Mouse (Mus musculus): ENCODE results near the gene Lzic. TPM values are rescaled to one million over a fixed set of nuclear protein-coding genes. Genes with fewer than 3 reads are reported as not detected.
A peak's percentile ranks its signal among the peaks of the same experiment; 100 is the strongest.

Lzic gene
- polyA plus RNA-seq, 1 experiment from 2014 or later: 51.1 TPM

- Histone ChIP-seq H3K9ac (no peak overlapping the region), H3K27ac (ENCODE audit: low read depth) (no peak overlapping the region)
- ATAC-seq (ENCODE audit: insufficient read depth): no peak
Observed at GRCm38 (mm10) chr4:149525811-149526210, 40.8 kb downstream of the Lzic start.

GRCm38 (mm10) chr4:149526330-149526729 lies 41.3 kb downstream of the Lzic start:
- Histone ChIP-seq H3K4me2 (no peak overlapping the region), H3K36me3 (ENCODE audit: insufficient read depth) (no peaks in the 10 kb centered on the region), H3K9ac (no peak overlapping the region), H3K4me1 (ENCODE audit: insufficient read depth) (peaks cover 3% of the 10 kb centered on the region; the same call in 1 of the 2 replicates), H3K9me3 (ENCODE audit: low read depth, low read length) (no peaks in the 10 kb centered on the region), H3K27ac (ENCODE audit: low read depth) (no peak overlapping the region), H3K27me3 (ENCODE audit: insufficient read depth, low read length) (no peaks in the 10 kb centered on the region), H3K4me3 (ENCODE audit: low read depth, low read length) (no peak overlapping the region)
- DNase-seq (peak; percentile 43), ATAC-seq (ENCODE audit: insufficient read depth) (no peak)
- no peak for TF ChIP-seq CTCF (IDR thresholded peaks at IDR 0.05; ENCODE audit: low read depth)
- WGBS: 35% methylated on average over 7 of the region's 7 CpGs

More at GRCm38 (mm10) chr4:149525811-149526210, 40.8 kb downstream of the Lzic start:
- no peak for DNase-seq
- Histone ChIP-seq H3K4me2 (no peak overlapping the region), H3K4me1 (ENCODE audit: insufficient read depth) (peaks cover 3% of the 10 kb centered on the region; the same call in 1 of the 2 replicates), H3K27me3 (ENCODE audit: insufficient read depth, low read length) (no peaks in the 10 kb centered on the region), H3K9me3 (ENCODE audit: low read depth, low read length) (no peaks in the 10 kb centered on the region), H3K36me3 (ENCODE audit: insufficient read depth) (no peaks in the 10 kb centered on the region), H3K4me3 (ENCODE audit: low read depth, low read length) (no peak overlapping the region)
- WGBS: 68% methylated on average over 6 of the region's 6 CpGs
- TF ChIP-seq CTCF (IDR thresholded peaks at IDR 0.05; ENCODE audit: low read depth): no peak

GRCm38 (mm10) chr4:149527621-149528354 lies 42.8 kb downstream of the Lzic start:
- no peak for DNase-seq
- Histone ChIP-seq H3K36me3 (ENCODE audit: insufficient read depth) (no peaks in the 10 kb centered on the region), H3K27ac (ENCODE audit: low read depth) (0 out of 2 replicates have a peak overlapping the region, but pooled peaks have one; percentile 31), H3K4me2 (no peak overlapping the region), H3K9ac (no peak overlapping the region), H3K27me3 (ENCODE audit: insufficient read depth, low read length) (no peaks in the 10 kb centered on the region), H3K4me3 (ENCODE audit: low read depth, low read length) (no peak overlapping the region), H3K4me1 (ENCODE audit: insufficient read depth) (no peaks in the 10 kb centered on the region; the same call in 1 of the 2 replicates), H3K9me3 (ENCODE audit: low read depth, low read length) (no peaks in the 10 kb centered on the region)
- WGBS: 64% methylated on average over 15 of the region's 15 CpGs
- no peak for TF ChIP-seq CTCF (IDR thresholded peaks at IDR 0.05; ENCODE audit: low read depth)
- ATAC-seq (ENCODE audit: insufficient read depth): no peak

- no peaks in the 10 kb centered on the region for H3K9me3 ChIP-seq (ENCODE audit: low read depth, low read length)
- H3K4me2 ChIP-seq: no peak overlapping the region
- no peak overlapping the region for H3K4me3 ChIP-seq (ENCODE audit: low read depth, low read length)
- no peak overlapping the region for H3K9ac ChIP-seq
- H3K27ac ChIP-seq (ENCODE audit: low read depth): peak overlapping the region; percentile 36; the same call in 1 of the 2 replicates
- DNase-seq: no peak
- no peaks in the 10 kb centered on the region for H3K36me3 ChIP-seq (ENCODE audit: insufficient read depth)
- 47% methylated on average over 6 of the region's 6 CpGs for WGBS
- H3K27me3 ChIP-seq (ENCODE audit: insufficient read depth, low read length): no peaks in the 10 kb centered on the region
- ATAC-seq (ENCODE audit: insufficient read depth): no peak
- no peaks in the 10 kb centered on the region; the same call in 1 of the 2 replicates for H3K4me1 ChIP-seq (ENCODE audit: insufficient read depth)
- TF ChIP-seq CTCF (IDR thresholded peaks at IDR 0.05; ENCODE audit: low read depth): no peak
Observed at GRCm38 (mm10) chr4:149529691-149530090, 44.7 kb downstream of the Lzic start.

GRCm38 (mm10) chr4:149539441-149539840 lies 54.4 kb downstream of the Lzic start:
- Histone ChIP-seq H3K4me1 (ENCODE audit: insufficient read depth) (no peaks in the 10 kb centered on the region), H3K4me2 (no peak overlapping the region), H3K4me3 (ENCODE audit: low read depth, low read length) (no peak overlapping the region), H3K27ac (ENCODE audit: low read depth) (no peak overlapping the region), H3K9me3 (ENCODE audit: low read depth, low read length) (no peaks in the 10 kb centered on the region), H3K36me3 (ENCODE audit: insufficient read depth) (0 out of 2 replicates have a peak, but pooled peaks cover 3% of the 10 kb centered on the region), H3K27me3 (ENCODE audit: insufficient read depth, low read length) (no peaks in the 10 kb centered on the region), H3K9ac (no peak overlapping the region)
- ATAC-seq (ENCODE audit: insufficient read depth) (no peak; the same call in 1 of the 2 replicates), DNase-seq (no peak)
- no peak for TF ChIP-seq CTCF (IDR thresholded peaks at IDR 0.05; ENCODE audit: low read depth)
- 52% methylated on average over 8 of the region's 8 CpGs for WGBS

GRCm38 (mm10) chr4:149541935-149542334 lies 56.9 kb downstream of the Lzic start:
- Histone ChIP-seq H3K9ac (no peak overlapping the region), H3K4me2 (no peak overlapping the region), H3K27me3 (ENCODE audit: insufficient read depth, low read length) (no peaks in the 10 kb centered on the region), H3K4me3 (ENCODE audit: low read depth, low read length) (no peak overlapping the region), H3K4me1 (ENCODE audit: insufficient read depth) (no peaks in the 10 kb centered on the region), H3K36me3 (ENCODE audit: insufficient read depth) (peaks cover 16% of the 10 kb centered on the region), H3K9me3 (ENCODE audit: low read depth, low read length) (no peaks in the 10 kb centered on the region), H3K27ac (ENCODE audit: low read depth) (no peak overlapping the region)
- ATAC-seq (ENCODE audit: insufficient read depth) (no peak), DNase-seq (no peak)
- no peak for TF ChIP-seq CTCF (IDR thresholded peaks at IDR 0.05; ENCODE audit: low read depth)
- WGBS: 60% methylated on average over 5 of the region's 5 CpGs

GRCm38 (mm10) chr4:149542431-149542830 lies 57.4 kb downstream of the Lzic start:
- WGBS: 81% methylated on average over 12 of the region's 12 CpGs
- Histone ChIP-seq H3K4me3 (ENCODE audit: low read depth, low read length) (no peak overlapping the region), H3K4me2 (no peak overlapping the region), H3K27ac (ENCODE audit: low read depth) (no peak overlapping the region), H3K9me3 (ENCODE audit: low read depth, low read length) (no peaks in the 10 kb centered on the region), H3K36me3 (ENCODE audit: insufficient read depth) (peaks cover 18% of the 10 kb centered on the region), H3K9ac (no peak overlapping the region), H3K27me3 (ENCODE audit: insufficient read depth, low read length) (no peaks in the 10 kb centered on the region), H3K4me1 (ENCODE audit: insufficient read depth) (no peaks in the 10 kb centered on the region)
- no peak for ATAC-seq (ENCODE audit: insufficient read depth)
- DNase-seq: no peak
- TF ChIP-seq CTCF (IDR thresholded peaks at IDR 0.05; ENCODE audit: low read depth): no peak
